Mouse (Mus musculus) megakaryocyte, embryonic 14.5 days (primary cell): ENCODE measurements around the gene Fgfr2.

ENCODE experiments used
- FLI1 ChIP-seq: IDR thresholded peaks from 2 replicates; pipeline ENCODE4 v1.6.1; 2012; ENCODE audit warnings: low read length, inconsistent platforms, mixed read lengths
- GATA1 ChIP-seq: IDR thresholded peaks from 3 replicates; pipeline ENCODE4 v1.6.1; 2012; ENCODE audit warnings: mixed read lengths, low read length, inconsistent platforms, borderline replicate concordance

GRCm38 (mm10) chr7:130691931-130692330 lies 2431.2 kb downstream of the Fgfr2 start:
- TF ChIP-seq GATA1: no peak
- TF ChIP-seq FLI1: no peak
